Mouse (Mus musculus) mature B cell (primary cell): ENCODE data around the gene En2.

Experiments
- in situ Hi-C: fragments of 300-500 bp; cut with MboI; formaldehyde crosslinking; loops from 2 replicates; pipeline ENCODE4 v1.14.3; 2019

The En2 gene

GRCm38 (mm10) chr5:28159891-28160470, 5.5 kb upstream of the En2 start:
- in situ Hi-C loops = no loop called here

- in situ Hi-C loops = no loop called here
Measured at GRCm38 (mm10) chr5:28161383-28161937, 4.0 kb upstream of the En2 start.

DNA sequence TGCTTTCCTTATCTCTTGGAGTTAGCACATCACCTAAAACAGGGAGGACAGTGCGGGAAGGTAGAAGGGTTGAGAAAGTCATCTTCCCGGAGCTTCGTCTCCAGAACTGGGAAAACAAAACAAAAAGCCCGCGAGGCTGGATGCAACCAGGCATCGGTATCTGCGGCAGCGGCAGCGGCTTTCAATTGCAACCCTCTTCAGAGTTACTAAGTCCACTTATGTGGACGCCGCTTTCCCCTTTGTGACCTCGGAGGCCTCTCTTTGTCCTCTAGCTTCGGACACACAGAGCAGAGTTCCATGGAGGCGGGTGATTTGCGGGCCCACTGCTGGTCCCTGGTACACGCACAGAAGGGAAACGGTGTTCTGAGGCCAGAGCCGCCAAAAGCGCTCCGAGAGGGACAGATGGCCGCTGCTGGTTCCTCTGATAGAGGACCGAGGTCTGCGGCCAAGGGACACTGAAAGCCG, 3.5 kb upstream of the En2 start:
- in situ Hi-C loops = no loop called here

GRCm38 (mm10) chr5:28163926-28164325, 1.6 kb upstream of the En2 start:
- in situ Hi-C loops = no loop called here

DNA sequence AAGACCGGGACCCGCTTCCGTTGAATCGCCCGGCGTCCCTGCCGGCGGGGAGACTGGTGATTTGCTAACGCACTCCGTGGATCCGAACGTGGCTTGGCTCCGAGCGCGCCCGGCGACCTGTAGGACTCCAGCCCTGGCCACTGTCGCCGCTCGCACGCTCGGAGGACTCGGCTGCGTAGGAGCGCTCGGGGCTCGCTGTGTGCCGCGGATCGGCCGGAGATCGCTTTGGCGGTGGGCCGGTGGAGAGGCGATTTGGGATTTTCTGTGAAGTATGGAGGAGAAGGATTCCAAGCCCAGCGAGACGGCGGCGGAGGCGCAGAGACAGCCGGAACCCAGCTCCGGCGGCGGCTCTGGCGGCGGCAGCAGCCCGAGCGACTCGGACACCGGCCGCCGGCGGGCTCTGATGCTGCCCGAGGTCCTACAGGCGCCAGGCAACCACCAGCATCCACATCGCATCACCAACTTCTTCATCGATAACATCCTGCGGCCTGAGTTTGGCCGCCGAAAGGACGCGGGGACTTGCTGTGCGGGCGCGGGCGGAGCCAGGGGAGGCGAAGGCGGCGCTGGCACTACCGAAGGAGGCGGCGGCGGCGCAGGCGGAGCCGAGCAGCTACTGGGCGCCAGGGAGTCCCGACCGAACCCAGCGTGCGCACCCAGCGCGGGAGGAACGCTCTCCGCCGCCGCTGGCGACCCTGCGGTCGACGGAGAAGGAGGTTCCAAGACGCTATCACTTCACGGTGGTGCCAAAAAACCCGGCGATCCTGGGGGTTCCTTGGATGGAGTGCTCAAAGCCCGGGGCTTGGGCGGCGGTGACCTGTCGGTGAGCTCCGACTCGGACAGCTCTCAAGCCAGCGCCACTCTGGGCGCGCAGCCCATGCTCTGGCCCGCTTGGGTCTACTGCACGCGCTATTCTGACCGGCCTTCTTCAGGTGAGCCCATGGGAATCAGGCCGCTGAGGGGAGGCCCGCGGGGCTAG, 1.1 kb downstream of the En2 start:
- in situ Hi-C loops = no loop called here

DNA sequence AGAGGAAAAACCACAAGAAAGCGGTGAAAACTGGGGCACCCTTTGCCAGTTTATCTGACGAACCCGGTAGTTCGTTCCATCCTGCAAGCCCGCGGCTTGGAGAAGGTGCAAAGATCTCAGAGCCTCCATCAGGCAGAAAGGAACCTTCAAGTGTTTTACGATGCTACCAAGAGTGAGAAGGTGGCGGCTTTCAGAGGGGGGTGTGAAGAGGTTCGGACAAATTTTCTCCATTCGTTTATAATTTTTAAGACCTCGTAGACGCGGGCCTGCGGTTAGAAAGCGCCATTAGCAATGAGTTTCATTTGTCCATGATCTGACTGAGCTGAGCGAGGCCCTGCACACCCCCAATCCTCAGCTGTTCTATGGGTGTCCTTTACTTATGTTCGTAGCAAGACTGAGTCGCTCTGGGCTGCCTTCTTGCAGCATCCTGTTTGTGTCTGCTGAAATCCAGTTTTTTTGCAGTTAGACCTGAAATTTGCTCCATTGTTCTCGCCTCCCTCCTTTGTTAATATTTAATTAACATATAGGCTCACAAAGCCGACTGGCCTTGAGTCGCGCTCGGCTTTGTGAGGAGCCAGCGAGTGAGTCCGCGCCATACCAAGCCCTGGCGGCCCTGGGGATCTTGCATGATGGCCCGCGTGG, 2.2 kb downstream of the En2 start:
- in situ Hi-C loops = no loop called here

DNA sequence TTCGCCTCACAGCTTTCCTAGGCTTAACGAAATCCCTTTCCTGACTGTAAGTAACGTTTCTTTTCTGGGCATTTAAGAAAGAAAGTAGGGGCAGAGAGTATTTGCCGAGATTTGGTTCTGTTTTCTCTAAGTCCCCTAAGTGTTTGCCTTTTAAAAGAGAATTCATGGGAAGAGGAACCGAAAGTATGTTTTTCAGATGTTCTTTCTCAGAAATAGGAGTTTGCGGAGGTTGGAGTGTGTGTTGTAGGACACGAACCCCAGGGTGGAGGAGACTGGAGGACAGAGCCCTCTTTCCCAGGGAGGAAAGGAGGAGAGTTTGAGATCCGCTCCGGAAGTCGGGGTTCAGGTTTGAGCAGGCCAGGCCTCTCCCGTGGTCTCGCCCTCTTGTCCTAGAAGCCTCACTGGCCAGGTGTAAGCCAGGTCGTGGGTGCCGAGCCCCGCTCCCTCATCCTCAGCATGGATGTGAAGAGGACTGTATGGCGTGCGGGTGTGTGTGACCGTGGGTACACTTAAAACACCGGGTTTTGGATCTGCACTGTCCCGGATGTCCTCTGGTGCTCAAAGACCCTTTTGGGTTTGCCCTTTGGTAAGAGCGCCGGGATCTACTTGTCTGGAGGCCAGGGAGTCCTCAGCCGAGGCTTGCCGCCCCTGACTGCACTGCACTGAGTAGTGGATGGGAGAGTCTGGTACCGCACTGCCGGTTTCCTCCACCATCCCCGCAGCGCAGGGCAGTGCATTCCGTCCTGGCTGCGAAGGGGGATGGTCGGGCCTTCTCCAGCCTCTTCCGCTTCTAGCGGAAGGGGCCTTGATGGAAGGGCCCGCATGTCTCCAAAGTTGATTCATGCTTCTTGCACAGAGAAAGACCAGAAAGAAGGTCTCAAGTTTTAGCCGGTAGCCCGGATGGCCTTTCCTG, 3.0 kb downstream of the En2 start:
- in situ Hi-C loops = no loop called here

DNA sequence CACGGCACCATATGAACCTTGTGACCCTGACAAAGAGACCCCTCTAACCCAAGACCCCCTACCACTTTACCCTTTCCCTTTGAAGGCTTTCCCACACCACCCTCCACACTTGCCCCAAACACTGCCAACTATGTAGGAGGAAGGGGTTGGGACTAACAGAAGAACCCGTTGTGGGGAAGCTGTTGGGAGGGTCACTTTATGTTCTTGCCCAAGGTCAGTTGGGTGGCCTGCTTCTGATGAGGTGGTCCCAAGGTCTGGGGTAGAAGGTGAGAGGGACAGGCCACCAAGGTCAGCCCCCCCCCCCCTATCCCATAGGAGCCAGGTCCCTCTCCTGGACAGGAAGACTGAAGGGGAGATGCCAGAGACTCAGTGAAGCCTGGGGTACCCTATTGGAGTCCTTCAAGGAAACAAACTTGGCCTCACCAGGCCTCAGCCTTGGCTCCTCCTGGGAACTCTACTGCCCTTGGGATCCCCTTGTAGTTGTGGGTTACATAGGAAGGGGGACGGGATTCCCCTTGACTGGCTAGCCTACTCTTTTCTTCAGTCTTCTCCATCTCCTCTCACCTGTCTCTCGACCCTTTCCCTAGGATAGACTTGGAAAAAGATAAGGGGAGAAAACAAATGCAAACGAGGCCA, 3.8 kb downstream of the En2 start:
- in situ Hi-C loops = no loop called here

DNA sequence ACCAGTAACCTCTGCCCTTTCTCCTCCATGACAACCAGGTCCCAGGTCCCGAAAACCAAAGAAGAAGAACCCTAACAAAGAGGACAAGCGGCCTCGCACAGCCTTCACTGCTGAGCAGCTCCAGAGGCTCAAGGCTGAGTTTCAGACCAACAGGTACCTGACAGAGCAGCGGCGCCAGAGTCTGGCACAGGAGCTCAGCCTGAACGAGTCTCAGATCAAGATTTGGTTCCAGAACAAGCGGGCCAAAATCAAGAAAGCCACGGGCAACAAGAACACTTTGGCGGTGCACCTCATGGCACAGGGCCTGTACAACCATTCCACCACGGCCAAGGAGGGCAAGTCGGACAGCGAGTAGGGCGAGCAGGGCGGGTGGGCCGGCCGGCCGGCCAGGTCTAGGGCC, 4.6 kb downstream of the En2 start:
- in situ Hi-C loops = no loop called here

GRCm38 (mm10) chr5:28170892-28171291, 5.4 kb downstream of the En2 start:
- in situ Hi-C loops = no loop called here

DNA sequence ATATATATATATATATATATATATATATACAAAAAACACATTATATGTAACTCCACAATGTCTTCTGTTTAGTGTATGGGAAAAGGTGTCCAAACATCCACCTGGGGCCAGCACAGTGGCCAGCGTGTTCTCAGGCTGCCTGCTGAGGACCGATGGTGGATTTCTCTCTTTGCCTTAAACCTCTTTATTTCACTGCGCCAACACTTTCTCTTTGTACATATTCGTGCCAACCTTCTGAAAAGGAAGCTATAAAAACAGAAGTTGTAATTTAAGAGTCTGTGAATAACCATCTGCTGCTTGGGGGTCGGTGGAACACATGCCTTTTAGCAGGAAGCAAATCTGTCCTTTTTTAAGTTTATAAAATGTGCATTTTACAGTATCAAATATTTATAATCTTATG, 6.2 kb downstream of the En2 start:
- in situ Hi-C loops = no loop called here

- in situ Hi-C loops = no loop called here
Measured at GRCm38 (mm10) chr5:28172261-28172920, 6.9 kb downstream of the En2 start.

GRCm38 (mm10) chr5:28172921-28173670, 7.6 kb downstream of the En2 start:
- in situ Hi-C loops = no loop called here

GRCm38 (mm10) chr5:28173674-28174073, 8.2 kb downstream of the En2 start:
- in situ Hi-C loops = no loop called here

DNA sequence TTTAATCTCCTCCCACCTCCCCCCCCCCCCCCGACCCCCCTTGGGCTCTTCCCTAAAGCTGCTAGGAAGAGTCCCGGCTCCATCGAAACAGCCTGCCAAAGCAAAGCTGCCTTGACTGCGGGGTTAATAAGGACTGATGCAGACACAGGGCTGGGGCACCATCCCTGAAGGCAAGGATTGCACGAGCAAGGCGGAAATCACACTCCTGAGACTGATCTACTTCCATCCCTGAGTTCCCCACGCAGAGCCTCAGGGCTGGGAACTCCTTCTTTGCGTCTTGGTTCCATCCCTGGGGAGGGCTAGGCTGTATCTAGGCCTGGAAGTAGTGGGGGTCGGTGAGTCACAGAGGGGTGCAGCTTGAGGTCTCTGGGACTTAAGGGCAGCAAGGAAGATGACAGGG, 8.6 kb downstream of the En2 start:
- in situ Hi-C loops = no loop called here

DNA sequence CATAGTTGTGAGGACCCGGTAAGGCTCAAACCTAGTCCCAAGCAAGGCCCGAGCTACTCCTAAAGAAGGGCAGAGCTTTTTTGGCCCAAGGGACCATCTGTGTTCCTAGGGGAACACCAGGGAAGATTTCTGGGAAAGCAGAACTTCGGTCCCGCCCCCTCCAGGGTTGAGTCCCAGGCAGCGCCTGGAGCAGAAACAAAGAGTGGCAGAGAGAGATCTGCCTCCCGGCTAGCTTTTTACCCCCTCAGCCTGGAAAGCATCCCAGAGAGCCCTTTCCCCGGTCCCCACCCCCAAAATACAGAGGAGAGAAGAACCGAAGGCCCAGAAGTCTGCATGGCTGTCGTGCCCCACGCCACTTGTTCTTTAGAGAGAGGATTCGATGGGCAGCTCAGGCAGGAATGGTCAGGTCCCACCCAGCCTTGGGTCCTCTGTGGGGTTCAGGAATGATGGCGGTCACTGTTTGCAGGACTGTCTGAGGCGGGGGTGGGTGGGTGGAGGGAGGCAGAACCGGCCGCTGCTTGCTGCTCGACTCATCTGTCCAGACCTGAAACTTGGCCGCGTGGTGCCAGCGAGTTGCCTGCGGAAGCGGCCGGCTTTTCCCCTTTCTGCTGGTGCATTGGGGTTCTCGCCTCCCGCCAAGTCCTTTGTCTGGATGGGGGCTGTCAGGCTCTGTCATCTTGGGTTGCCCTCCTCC, 9.5 kb downstream of the En2 start:
- in situ Hi-C loops = no loop called here

GRCm38 (mm10) chr5:28175570-28175919, 10.1 kb downstream of the En2 start:
- in situ Hi-C loops = no loop called here

- in situ Hi-C loops = no loop called here
Measured at GRCm38 (mm10) chr5:28176023-28176422, 10.5 kb downstream of the En2 start.

DNA sequence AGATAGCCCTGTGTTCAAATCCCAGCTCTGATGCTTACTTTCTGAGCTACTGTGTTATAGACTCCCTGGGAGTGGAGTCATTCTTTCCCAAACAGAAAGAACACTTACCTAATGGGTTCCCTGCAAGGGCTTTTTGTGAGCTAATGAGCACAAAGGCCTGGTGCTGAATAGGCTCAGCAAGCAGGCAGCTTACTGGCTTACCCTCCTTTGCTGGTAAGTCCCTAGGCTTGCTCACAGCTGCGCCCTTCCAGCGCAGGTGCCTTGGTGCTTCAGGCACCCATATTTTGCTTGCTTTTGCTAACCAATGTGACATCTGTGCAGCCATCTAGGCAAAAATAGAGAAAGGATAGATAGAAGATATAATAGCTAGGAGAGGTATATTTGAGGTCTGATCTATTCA, 11.1 kb downstream of the En2 start:
- in situ Hi-C loops = no loop called here
